Mouse (Mus musculus) ovary, postnatal 10 days (tissue): Measurements from ENCODE around the gene Fam98a.

ENCODE experiments used
- DNase-seq: peaks from one replicate; pipeline ENCODE4 v3.0.0; 2022; ENCODE audit warnings: low spot score

Gene Fam98a

DNA sequence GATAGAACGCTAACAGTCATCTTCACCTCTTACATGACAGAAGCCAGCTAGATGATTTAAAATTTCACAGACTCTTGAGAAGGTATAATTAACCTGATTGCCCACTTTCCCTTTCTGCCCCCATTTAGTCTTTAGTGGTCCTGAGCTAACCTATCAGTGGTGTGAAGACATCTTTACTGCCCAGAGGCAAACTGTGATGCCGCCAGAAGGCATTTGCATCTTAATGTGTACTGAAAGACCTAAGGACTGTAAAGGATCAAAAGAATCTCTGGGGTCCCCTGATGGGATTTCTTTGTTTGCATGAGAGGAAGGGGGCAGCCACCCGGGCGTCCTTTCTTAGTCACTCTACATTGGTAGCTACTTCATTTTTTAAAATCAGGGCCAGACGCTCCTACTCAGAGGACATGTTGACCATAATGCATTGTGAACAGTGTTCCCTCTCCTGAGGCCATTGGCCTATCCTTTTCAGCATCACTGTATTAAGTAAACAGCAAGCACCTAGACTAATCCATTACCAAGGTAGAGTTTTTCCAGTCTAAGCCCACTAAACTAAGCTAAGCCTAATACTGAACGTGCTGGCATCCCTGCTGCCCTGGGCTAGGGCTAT lies 30.4 kb downstream of the Fam98a start:
- DNase-seq: no peak

DNA sequence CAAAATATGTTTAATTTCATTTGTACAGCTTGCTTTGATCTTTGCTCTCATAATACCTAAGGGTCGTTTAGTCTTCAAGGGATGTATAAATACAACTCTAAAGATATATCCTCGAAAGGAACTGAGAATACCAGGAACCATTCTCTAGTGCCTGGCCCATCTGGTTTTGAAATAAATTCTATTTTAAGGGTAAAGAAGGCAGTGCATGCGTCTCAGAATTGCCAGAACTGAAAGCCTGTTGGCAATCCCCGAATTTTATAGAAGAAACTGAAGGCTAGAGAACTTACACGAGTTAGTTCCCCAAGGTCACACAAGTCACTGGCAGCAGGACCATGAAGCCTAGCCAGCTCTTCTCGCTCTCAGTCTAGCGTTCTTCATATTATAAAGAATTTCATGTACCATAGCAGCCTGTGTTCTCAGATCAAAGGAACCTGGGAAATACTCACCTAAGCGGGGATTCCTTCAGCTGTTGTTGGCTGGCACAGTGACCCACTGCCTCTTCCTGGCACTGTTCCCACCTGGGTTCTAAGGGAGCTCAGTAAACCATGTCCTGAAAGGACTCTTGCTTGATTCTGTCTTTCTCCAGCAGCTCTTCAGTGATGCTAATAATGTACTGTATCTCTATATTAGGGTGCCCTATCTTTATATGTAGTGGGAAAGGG lies 32.4 kb downstream of the Fam98a start:
- no peak for DNase-seq

DNA sequence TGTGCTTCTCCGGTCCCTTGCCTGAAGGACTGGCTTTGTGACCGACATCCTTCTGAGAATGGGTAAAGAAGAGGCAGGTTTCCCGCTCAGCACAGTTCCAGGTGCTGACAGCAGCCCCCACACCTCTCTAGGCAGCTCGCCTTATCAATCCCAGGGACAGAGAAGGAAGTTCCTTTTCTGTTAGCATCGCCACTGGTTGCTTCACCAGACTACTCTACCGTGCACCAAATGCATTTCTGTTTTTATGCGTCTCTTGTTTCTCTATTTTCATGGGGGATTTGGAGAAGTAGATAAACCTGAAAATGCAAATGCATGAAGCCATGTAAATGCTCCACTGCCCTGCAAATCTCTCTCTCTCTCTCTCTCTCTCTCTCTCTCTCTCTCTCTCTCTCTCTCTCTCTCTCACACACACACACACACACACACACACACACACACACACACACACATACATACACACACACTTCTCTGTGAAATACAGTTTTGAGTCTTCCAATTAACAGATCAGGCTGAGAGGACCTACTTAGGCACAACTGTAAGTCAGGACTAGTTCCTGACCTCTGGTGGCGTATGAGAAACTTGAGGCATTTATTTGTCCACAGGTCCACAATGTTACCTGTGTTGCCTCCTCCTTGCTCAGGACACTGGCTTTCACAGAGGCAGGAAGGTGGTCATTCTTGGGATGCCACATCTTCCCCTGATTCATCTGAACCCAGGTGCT lies 33.4 kb downstream of the Fam98a start:
- DNase-seq: no peak

DNA sequence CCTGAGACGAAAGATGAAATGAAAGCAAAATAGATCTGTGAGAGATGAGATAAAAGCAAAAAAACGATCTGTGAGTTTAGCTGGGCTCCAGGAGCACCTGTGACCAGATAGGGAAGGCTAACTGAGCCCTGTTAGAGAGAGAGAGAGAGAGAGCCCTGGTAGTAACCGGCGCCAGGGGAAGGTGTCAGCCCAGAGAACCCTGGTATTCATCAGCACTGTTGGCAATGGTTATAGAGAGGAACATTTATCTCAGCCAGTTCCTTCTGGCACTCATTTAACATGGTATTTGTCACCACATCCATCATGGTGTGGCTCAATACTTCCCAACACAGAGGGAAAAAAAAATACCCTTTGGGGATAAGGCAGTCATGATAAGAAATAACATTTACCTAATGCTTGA lies 35.2 kb downstream of the Fam98a start:
- no peak for DNase-seq

DNA sequence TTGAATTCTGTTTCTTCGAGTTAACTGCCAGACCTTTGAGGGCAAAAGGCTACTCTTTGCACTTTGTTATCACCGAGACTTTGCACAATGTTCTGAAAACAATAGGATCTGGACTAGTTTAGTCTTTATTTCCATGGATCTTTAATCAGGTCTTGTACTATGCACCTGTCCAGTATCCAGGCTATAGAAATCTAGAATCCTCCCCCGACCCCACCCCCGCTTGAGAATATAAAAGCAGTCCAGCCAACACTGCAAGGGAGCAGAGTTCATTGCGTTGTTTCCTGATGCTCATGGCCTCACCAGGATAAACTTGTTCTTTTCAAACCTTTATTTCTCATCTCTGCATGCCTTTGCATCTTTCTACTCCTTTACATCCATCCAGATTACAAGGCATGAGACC lies 42.5 kb downstream of the Fam98a start:
- no peak for DNase-seq

DNA sequence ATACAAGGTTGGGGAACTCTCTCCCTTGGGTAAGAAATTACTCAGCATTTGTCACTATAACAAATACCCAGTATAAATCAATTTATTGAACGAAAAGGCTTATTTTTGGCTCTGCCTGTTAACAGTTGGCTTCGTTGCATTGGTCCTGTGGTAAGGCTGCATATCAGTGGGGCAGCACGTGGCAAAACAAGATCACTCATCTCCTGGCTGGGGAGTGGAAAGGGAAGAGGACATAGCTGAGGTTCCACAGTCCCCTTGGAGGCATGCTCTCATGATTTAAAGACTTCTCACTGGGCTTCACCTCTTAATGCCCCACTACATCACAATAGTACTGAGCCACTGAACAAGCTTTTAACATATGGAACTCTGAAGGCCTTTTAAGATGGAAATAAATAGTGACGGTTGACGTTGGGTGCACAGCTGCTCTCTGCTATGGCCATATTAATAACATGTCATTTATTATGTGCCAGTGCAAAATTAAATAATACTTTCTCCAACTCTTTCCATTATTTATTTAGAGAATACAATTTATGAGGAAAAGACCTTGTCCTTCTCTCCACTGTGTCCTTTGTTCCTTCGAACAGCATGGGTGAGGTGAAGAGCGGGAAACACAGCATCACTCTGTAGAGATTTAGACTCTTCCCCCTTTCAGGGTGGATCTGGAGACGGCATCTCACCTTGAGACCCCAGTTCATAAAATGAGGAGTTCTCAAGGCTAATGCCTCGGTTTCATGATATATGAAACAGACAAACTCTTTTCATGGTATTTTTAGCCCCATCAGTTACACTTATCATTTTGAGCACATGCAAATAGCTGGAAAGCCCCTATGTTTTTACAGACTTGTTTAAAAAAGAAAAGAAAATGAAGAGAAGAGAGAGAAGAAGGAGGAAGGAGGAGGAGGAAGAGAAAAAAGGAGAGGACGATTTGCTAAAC lies 44.8 kb downstream of the Fam98a start:
- no peak for DNase-seq

DNA sequence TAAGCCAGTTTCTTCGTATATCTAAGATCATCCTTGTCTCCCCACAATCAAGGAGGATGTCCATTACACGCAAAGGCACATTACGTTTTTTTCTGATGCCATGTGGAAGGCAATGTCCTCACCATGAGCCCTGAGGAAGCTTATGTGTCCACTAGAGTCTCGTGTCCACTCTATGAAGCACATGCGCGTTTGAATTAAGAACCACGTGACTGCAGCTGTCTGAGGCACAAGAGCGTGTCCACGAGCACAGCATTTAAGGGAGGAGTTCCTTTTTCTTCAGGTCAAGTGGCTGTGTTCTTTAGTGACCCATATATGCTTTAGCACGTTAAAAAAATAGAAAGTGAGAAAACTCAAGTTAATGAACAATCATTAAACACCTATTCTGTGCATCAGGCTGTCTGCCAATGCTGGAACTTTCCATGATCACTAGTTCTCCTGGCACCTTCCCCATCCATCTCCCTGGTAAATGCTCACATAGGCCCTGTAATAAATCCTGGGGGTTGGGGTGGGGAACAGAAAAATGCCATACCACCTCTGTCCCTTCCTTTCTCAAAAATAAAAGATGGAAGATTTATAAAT lies 45.6 kb downstream of the Fam98a start:
- DNase-seq: no peak

DNA sequence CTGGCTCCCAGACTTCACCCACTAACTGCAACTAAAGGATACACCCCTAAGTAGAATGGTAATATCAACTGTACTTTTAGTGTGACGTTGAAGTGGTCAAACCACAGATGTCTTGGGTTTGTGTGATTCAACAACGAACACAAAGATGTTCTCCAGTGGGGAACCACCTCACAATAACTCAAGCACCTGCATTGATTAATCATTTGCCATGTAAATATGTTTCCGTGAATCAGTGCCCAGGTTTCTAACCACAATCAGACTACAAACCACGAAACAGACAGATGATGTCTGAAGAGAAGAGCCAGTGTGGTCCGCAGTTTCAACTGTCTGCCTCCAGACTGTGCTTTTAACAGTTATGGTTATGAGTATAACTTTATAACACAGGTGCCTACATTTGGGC lies 46.7 kb downstream of the Fam98a start:
- DNase-seq: no peak

DNA sequence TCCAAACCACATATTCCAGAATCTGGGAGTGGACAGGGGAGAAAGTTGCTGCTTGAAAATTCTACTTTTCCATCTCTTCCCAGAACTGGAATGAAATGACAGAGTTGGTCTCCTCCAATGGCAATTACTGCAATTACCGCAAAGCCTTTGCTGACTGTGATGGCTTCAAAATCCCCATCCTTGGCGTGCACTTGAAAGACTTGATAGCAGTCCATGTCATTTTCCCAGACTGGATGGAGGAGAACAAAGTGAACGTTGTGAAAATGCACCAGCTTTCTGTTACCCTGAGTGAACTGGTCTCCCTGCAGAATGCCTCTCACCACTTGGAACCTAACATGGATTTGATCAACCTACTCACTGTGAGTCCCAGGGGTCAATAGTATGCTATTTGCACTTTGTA lies 48.7 kb downstream of the Fam98a start:
- no peak for DNase-seq

DNA sequence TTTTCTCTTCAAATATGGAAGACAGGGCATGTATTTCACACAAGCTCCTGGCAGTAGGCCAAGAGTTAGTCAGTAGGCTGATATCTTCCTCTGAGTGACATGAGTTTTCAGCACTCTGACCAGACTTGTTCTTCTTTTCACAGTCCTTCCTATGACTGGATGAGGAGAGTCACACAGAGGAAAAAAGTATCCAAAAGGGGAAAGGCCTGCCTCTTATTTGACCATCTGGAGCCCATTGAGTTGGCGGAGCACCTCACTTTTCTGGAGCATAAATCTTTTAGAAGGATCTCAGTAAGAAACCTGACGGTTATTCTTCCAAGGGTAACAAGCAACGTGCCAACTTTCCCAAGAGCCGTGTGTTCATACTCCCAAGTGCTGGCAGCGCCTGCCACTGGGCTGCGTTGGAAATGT lies 53.5 kb downstream of the Fam98a start:
- no peak for DNase-seq

DNA sequence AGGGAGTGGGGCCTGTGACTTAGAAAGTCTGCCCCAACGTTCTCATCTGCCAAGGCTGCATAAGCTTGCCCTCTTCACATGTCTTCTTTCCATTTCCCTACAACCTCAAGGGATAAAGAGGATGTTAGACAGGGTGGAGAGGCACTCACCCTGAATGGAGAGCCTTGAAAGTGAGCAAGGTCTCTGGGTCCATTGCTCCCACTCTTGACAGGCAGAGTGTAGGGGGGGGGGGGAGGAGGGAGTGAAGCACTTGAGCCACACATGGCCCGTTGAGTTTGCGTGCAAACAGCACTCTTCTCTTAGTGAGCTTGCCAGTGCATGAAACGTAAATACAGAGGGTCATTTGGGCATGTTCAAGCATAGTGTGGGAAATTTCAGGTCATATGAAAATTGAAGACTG lies 56.5 kb downstream of the Fam98a start:
- no peak for DNase-seq
